Mouse (Mus musculus): Measurements from ENCODE around the gene Fbxo11. TPM values are rescaled to one million over a fixed set of nuclear protein-coding genes. Genes with fewer than 3 reads are reported as not detected.
"Not testable (repeated sequence)": the region's sequence is repeated elsewhere in the genome, so short reads cannot be mapped to it uniquely, and the experiment has no call there.

Fbxo11 gene
- polyA plus RNA-seq, 1 experiment from 2014 or later = 19.6 TPM

- Histone ChIP-seq H3K9ac (no peak overlapping the region), H3K4me1 (no peaks in the 10 kb centered on the region), H3K4me2 (replicated peaks) (no peak overlapping the region), H3K4me3 (replicated peaks) (no peak overlapping the region), H3K27me3 (no peaks in the 10 kb centered on the region), H3K27ac (replicated peaks) (no peak overlapping the region), H3K9me3 (replicated peaks) (no peaks in the 10 kb centered on the region), H3K36me3 (no peaks in the 10 kb centered on the region)
- WGBS = 66% methylated on average over 12 of the region's 12 CpGs
- no peak for ATAC-seq (ENCODE audit: insufficient number of reproducible peaks, low FRiP score, low TSS enrichment, low read depth)
These were observed 107.8 kb downstream of the Fbxo11 start for GRCm38 (mm10) chr17:87957096-87957840.

GRCm38 (mm10) chr17:87954618-87955124 is 110.4 kb downstream of the Fbxo11 start:
- not testable (repeated sequence) for H3K4me1 ChIP-seq; H3K9ac ChIP-seq; H3K27ac ChIP-seq (replicated peaks); H3K27me3 ChIP-seq; H3K9me3 ChIP-seq (replicated peaks); H3K36me3 ChIP-seq; H3K4me3 ChIP-seq (replicated peaks); H3K4me2 ChIP-seq (replicated peaks); ATAC-seq (ENCODE audit: insufficient number of reproducible peaks, low FRiP score, low TSS enrichment, low read depth)
- WGBS = 90% methylated on average over 13 of the region's 13 CpGs

GRCm38 (mm10) chr17:87948965-87949584 is 116.0 kb downstream of the Fbxo11 start:
- H3K9me3 ChIP-seq (replicated peaks) = no peaks in the 10 kb centered on the region
- no peak overlapping the region for H3K4me3 ChIP-seq (replicated peaks)
- no peak overlapping the region for H3K27ac ChIP-seq (replicated peaks)
- no peak overlapping the region for H3K9ac ChIP-seq
- no peak; the same call in 1 of the 2 replicates for ATAC-seq (ENCODE audit: insufficient number of reproducible peaks, low FRiP score, low TSS enrichment, low read depth)
- no peak overlapping the region for H3K4me2 ChIP-seq (replicated peaks)
- H3K27me3 ChIP-seq = no peaks in the 10 kb centered on the region
- 42% methylated on average over 16 of the region's 16 CpGs for WGBS
- H3K36me3 ChIP-seq = no peaks in the 10 kb centered on the region
- H3K4me1 ChIP-seq = no peaks in the 10 kb centered on the region

Other genes with a start within 250 kb of the Fbxo11 start
- gene Rpl36-ps4, start 144.3 kb downstream of the Fbxo11 start, polyA plus RNA-seq (2015; fragmentation: Nextera tagmentation; extraction: Ambion mirVana) = not detected in 2 replicates
- 40.0 and 41.7 TPM in 2 replicates for gene Msh6, start 90.2 kb downstream of the Fbxo11 start, polyA plus RNA-seq (2015; fragmentation: Nextera tagmentation; extraction: Ambion mirVana)